Mouse (Mus musculus) embryonic fibroblast, embryonic 13.5 days (primary cell): ENCODE measurements around the gene Cyp4f15. TPM values are rescaled to one million over a fixed set of nuclear protein-coding genes. Genes with fewer than 3 reads are reported as not detected.

Source experiments
- H3K27ac ChIP-seq: 2 replicates; pipeline ENCODE4 v1.5.1; 2012; ENCODE audit warnings: low read length, control low read depth, inconsistent platforms; ENCODE audit not compliant: insufficient read depth
- H3K4me1 ChIP-seq: 2 replicates; pipeline ENCODE4 v1.6.1; 2011; ENCODE audit warnings: low read length; ENCODE audit not compliant: control insufficient read depth, insufficient read depth
- H3K4me3 ChIP-seq: 2 replicates; pipeline ENCODE4 v1.5.1; 2011; ENCODE audit warnings: mild to moderate bottlenecking, control low read depth, low read length; ENCODE audit not compliant: insufficient read depth
- CTCF ChIP-seq: IDR thresholded peaks from 2 replicates; pipeline ENCODE4 v1.5.1; 2011; ENCODE audit warnings: mild to moderate bottlenecking, control low read depth, low read length, moderate library complexity, borderline replicate concordance; ENCODE audit not compliant: insufficient read depth
- POLR2A ChIP-seq: IDR thresholded peaks from 2 replicates; pipeline ENCODE4 v1.6.1; 2011; ENCODE audit warnings: low read depth, mild to moderate bottlenecking, control low read depth, low read length, moderate library complexity
- polyA plus RNA-seq: library from polyadenylated mRNA; stranded (reverse); fragments of >200 nt; gene quantifications from 2 replicates; pipeline ENCODE4 v1.2.4, GENCODE M21; 2011; ENCODE audit warnings: low read depth; ENCODE audit not compliant: missing spikeins, insufficient read length

The Cyp4f15 gene
- polyA plus RNA-seq, 1 experiment, result not detected

DNA sequence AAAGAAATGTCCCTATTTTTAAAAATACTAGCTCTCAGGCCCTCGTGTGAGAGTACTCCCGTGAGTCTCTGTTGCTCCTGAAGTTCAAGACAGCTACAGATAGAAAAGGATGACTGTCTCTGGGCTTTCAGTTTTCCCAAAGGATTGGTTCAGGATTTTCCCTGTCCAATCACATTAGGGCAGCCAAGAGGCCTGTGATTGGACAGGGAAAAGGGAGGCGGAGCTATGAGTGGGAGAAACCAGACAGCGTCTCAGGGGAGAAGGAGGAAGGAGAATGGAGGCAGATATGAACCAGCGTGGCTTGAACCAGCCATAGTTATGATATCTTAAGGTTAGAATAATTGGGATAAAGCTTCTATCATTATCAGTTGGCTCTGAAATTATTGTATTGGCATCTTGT is 65.2 kb downstream of the Cyp4f15 start:
- H3K4me1 ChIP-seq, result no peaks in the 10 kb centered on the region
- H3K27ac ChIP-seq, result no peak overlapping the region
- no peak overlapping the region for H3K4me3 ChIP-seq
- TF ChIP-seq POLR2A (no peak), CTCF (no peak)

Other genes starting within 250 kb of the Cyp4f15 start
- gene Cyp4f39, start 232.9 kb upstream of the Cyp4f15 start, polyA plus RNA-seq, result not detected in 2 replicates
- 15.1 and 15.8 TPM in 2 replicates for gene Cyp4f17, start 179.6 kb upstream of the Cyp4f15 start, polyA plus RNA-seq
- 31.3 TPM in 2 replicates for gene Cyp4f16, start 149.1 kb upstream of the Cyp4f15 start, polyA plus RNA-seq
- gene Cyp4f37, start 64.3 kb upstream of the Cyp4f15 start, polyA plus RNA-seq, result not detected in 2 replicates
- gene Cyp4f40, start 26.7 kb upstream of the Cyp4f15 start, polyA plus RNA-seq, result not detected in 2 replicates
- 48.5 and 48.7 TPM in 2 replicates for gene Zfp871, start 102.7 kb downstream of the Cyp4f15 start, polyA plus RNA-seq
- gene Zfp811, start 124.3 kb downstream of the Cyp4f15 start, polyA plus RNA-seq, result 1.6 and 2.1 TPM in 2 replicates
- 13.4 and 17.1 TPM in 2 replicates for gene Zfp799, start 144.6 kb downstream of the Cyp4f15 start, polyA plus RNA-seq
- 9.1 and 10.7 TPM in 2 replicates for gene Zfp870, start 206.0 kb downstream of the Cyp4f15 start, polyA plus RNA-seq
- not detected in 2 replicates for gene Cyp4f14, start 231.7 kb downstream of the Cyp4f15 start, polyA plus RNA-seq